Mouse (Mus musculus) left cerebral cortex, postnatal 36 days (tissue): ENCODE results near the gene Eif2b2. TPM values are rescaled to one million over a fixed set of nuclear protein-coding genes. Genes with fewer than 3 reads are reported as not detected.
A peak's percentile ranks its signal among the peaks of the same experiment; 100 is the strongest.

Experiments used
- DNase-seq, 2 experiments: peaks; one replicate each; pipeline ENCODE4 v3.0.0; 2021 to 2022; ENCODE audit warnings: low spot score in 2 of 2, mixed read lengths in 1 of 2
- intact Hi-C: fragments of 180-260 bp; cut with DNase I; formaldehyde crosslinking; loops from one replicate; pipeline ENCODE4 v1.15.1; 2025
- total RNA-seq, 2 experiments: library from RNA; stranded (reverse); gene quantifications; 2 replicates each; pipeline ENCODE4 v1.2.3; 2021

Gene Eif2b2
- total RNA-seq, 2 experiments from 2014 or later, result 63.0 to 76.6 TPM

GRCm38 (mm10) chr12:85227876-85228599 is 8.8 kb downstream of the Eif2b2 start:
- peak in 1 of 2 experiments; percentile 19 for DNase-seq
- intact Hi-C loops, result no loop called here

GRCm38 (mm10) chr12:85233376-85234358 is 14.4 kb downstream of the Eif2b2 start:
- intact Hi-C loops, result no loop called here
- no peak for DNase-seq

DNA sequence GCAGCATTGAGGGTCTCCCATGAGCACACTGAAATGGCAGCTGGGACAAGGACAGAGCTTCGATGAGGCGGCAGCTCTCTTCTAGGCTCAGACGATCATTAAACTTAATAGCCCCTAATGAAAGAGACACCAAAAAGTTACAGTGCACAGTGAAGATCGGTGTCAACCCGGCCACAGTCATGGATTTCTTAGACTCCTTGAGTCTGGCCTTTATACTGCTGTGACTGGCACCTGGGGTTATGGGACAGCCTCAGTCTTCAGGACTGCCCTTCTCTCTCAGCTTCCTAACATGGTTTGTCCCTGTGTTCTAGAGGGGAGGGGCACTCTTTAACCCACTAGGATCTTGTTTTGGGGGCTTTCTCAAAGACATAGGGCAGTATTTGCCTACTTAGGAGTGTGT is 18.3 kb downstream of the Eif2b2 start:
- DNase-seq, result no peak
- intact Hi-C loops, result no loop called here

DNA sequence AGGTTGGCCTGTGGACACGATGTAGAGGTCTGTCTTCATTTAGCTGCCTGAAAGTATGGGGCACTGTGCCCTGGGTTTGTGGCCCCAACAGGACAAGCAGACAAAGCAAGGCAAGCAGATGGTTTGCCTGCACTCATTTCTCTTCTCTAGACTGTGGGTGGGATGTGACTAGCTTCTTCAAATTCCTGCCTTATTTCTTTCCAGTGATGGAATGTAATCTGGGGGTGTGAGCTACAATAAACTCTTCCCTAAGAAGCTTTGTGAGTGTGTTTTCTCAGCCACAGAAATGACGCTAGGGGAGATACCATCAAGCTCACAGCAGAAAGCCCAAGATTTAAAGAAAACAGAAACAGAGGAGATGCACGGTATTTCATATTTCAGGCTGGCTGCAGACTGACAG is 32.8 kb downstream of the Eif2b2 start:
- no peak for DNase-seq
- intact Hi-C loops, result no loop called here

DNA sequence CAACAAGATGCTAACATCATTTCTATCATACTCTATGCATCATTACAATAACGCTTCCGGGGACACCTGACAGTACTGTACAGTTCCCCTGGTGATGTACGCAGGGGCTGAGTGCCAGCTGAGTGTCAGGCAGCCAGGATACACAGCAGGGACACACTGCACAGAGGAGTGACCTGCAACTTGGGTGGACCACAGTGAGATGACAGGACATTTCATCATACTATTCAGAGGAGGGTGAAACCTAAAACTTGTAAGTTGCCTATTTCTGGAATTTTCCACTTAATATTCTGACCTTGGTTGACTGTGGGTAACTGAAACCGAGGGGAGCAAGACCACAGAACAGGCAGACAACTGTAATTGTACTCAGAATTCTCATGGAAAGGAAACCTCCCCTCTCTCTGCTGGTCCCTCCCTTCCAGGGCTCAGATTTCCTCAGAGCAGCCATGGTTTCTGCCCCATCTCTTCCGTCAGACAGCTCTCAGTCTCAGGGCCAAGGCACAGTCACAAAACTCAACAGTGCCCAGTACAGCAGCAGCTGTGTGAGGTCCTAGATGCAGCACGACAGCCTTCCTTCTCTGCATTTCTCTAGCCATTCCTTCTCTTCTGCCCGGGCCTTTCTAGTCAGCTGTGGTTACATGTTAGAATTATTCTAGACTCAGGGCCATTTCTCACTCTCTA is 36.9 kb downstream of the Eif2b2 start:
- intact Hi-C loops, result no loop called here
- no peak for DNase-seq

- DNase-seq, result no peak
- intact Hi-C loops, result no loop called here
Observed at GRCm38 (mm10) chr12:85257008-85257639, 37.8 kb downstream of the Eif2b2 start.

DNA sequence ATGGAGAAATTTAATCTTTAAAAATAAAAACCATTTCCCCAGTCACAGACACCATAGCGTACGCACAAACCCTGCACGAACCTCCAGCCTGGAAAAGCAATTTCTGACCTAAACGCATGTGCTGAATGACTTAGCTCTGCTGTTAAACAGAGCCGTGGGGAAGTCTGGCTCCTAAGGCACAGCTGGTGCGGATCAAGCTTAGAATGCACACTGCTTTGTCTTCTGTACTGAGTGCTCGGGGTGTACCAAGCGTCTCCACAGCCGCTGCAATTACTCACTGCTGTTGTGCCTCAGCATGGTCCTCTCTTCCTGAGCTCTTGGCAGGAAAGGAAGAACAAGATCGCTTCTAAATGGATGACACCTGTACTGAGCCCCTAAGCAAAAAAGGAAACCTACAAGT is 43.2 kb downstream of the Eif2b2 start:
- no peak for DNase-seq

DNA sequence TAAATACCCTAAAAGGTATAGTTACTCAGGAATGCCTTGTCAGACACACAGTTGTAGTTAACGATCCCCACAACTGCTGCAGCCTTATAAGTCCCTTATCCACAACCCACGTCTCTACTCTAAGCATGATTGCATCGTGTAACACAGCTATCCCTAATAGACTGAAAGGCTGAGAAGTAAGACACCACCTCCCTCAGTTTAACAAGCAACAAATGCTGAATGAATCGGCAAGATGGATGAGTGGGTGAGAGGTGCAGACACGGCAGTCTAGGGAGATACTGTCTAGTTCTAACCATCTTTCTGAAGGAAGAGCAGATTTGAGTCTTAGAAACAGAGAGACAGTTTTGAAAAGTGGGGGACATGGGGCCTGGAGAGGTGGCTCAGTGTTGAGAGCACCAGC is 43.9 kb downstream of the Eif2b2 start:
- intact Hi-C loops, result no loop called here
- DNase-seq, result peak in 1 of 2 experiments; percentile 11

More for the DNA sequence above, 43.2 kb downstream of the Eif2b2 start:
- intact Hi-C loops, result no loop called here

DNA sequence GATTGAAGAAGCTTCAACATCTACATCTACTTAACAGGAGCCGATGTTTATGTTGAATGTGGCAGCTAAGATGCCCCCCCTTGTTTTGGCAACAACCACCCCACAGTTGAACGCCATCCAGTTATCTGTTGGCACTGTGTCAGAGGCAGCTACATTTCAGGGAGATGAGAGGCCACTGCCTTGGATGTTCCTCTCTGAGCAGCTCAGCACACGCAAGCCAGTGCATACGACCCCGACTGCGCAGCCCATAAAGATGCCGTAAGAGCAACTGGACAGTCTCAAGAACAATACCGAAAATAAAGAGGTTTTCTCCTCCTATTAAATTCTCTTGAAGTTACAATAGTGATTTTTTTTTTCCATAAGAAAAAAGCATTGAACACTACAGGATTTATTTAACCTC is 45.2 kb downstream of the Eif2b2 start:
- intact Hi-C loops, result no loop called here
- DNase-seq, result no peak

- no peak for DNase-seq
- intact Hi-C loops, result no loop called here
Observed at GRCm38 (mm10) chr12:85264940-85265339, 45.7 kb downstream of the Eif2b2 start.

DNA sequence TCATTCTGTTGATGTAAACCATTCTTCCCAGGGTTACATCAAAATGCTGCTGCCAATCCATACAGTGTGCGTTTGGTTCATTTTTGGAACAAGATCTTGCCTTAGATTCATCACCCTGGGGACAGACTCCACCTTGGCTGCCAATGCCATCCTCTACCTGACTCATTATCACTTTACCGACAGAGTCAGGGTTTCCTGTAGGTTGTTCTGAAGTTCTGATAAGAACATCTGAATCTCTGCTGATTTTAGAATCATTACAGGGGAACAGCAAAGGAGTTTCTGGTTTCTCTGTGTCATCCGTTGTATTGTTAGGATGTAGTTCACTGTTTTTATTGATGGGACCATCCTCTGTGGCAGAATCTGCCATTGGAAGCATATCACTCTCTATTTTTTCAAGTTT is 47.0 kb downstream of the Eif2b2 start:
- intact Hi-C loops, result no loop called here

DNA sequence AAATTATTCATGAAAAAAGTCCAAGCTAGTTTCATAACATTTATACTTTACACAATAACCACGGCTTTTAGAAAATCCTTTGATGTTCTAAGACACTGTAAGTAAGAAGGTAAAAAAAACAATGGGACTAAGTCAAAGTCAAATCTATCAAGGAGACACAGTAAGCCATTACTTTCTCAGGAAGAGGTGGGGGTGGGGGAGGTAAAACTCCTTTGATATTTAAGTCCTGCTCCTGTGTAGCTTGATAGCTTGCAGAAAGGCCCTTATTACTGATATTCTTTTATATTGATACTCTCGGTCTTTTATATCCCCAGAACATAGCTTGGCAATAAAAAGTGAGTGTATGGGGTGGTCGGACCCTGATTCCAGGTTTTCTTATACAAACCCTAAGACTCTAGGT is 50.5 kb downstream of the Eif2b2 start:
- DNase-seq, result no peak
- intact Hi-C loops, result no loop called here

More for the DNA sequence above, 47.0 kb downstream of the Eif2b2 start:
- no peak for DNase-seq

DNA sequence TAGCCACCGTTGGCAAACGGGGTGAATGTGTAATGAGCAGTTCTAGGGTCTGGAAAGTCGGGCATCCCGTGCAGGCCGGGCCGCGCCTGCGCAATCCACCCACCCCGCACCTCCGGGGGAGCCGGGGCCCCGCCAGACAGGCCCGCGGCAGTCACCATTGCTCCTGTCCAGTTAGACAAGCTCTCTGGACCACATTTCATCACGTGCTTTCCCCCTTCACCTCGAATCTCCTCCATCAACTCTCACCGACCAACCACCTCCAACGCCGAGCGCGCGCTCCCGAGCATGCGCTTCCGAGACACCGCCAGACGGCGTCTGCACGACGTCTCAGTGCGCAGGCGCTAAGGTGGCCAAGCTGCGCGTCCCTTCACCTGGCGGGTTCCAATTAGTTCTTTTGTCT is 51.0 kb downstream of the Eif2b2 start, which contains the start of gene Mlh3:
Mlh3 (minus strand) TSS at position 281 of the 400 bp plus-strand sequence.
- peak; percentile 90 to 91 for DNase-seq
- intact Hi-C loops, result no loop called here

- no peak for DNase-seq
- intact Hi-C loops, result no loop called here
Observed at GRCm38 (mm10) chr12:85271132-85271842, 52.0 kb downstream of the Eif2b2 start.

GRCm38 (mm10) chr12:85271843-85272206 is 52.5 kb downstream of the Eif2b2 start:
- intact Hi-C loops, result no loop called here
- no peak for DNase-seq

- DNase-seq, result no peak
- intact Hi-C loops, result no loop called here
Observed at GRCm38 (mm10) chr12:85273508-85273907, 54.2 kb downstream of the Eif2b2 start.
